Mouse (Mus musculus): ENCODE data around the gene Cbx8. TPM values are rescaled to one million over a fixed set of nuclear protein-coding genes. Genes with fewer than 3 reads are reported as not detected.

Gene Cbx8
- total RNA-seq (2021) = 1 to 10 TPM; 4.4 to 7.6 TPM

GRCm38 (mm10) chr11:119040600-119041324 is at the start of gene Cbx8:
Gene Cbx8 (minus strand): TSS chr11:119040969.
- peak; percentile 99 for DNase-seq (ENCODE audit: low spot score)
- intact Hi-C loops (cut with DNase I) = no loop called here

- DNase-seq (ENCODE audit: low spot score) = no peak
- intact Hi-C loops (cut with DNase I) = no loop called here
These were observed 49.5 kb upstream of the Cbx8 start for GRCm38 (mm10) chr11:119090076-119090960.

GRCm38 (mm10) chr11:119089235-119090075 is 48.7 kb upstream of the Cbx8 start:
- no peak for DNase-seq (ENCODE audit: low spot score)
- intact Hi-C loops (cut with DNase I) = no loop called here

- intact Hi-C loops (cut with DNase I) = no loop called here
- DNase-seq (ENCODE audit: low spot score) = no peak
These were observed 47.8 kb upstream of the Cbx8 start for GRCm38 (mm10) chr11:119088391-119089234.

- intact Hi-C loops (cut with DNase I) = no loop called here
- DNase-seq (ENCODE audit: low spot score) = no peak
These were observed 46.7 kb upstream of the Cbx8 start for GRCm38 (mm10) chr11:119087301-119088082.

- DNase-seq (ENCODE audit: low spot score) = peak; percentile 85
- intact Hi-C loops (cut with DNase I) = no loop called here
These were observed 45.6 kb upstream of the Cbx8 start, which contains the start of gene Cbx4 for GRCm38 (mm10) chr11:119086144-119086971. Gene Cbx4 (minus strand): TSS chr11:119086221.

- peak; percentile 63 for DNase-seq (ENCODE audit: low spot score)
- intact Hi-C loops (cut with DNase I) = no loop called here
These were observed 44.7 kb upstream of the Cbx8 start for GRCm38 (mm10) chr11:119085279-119086062.

- DNase-seq (ENCODE audit: low spot score) = no peak
- intact Hi-C loops (cut with DNase I) = no loop called here
These were observed 43.9 kb upstream of the Cbx8 start for GRCm38 (mm10) chr11:119084446-119085278.

GRCm38 (mm10) chr11:119083724-119084445 is 43.1 kb upstream of the Cbx8 start:
- intact Hi-C loops (cut with DNase I) = loop anchor here (2.0 kb wide), 1 partner anchor 27 kb away; no protein-coding TSS in a partner anchor
- DNase-seq (ENCODE audit: low spot score) = no peak

- DNase-seq (ENCODE audit: low spot score) = no peak
- intact Hi-C loops (cut with DNase I) = loop anchor here (2.0 kb wide), 1 partner anchor 26 kb away; no protein-coding TSS in a partner anchor
These were observed 42.1 kb upstream of the Cbx8 start for GRCm38 (mm10) chr11:119082638-119083599.

GRCm38 (mm10) chr11:119081839-119082637 is 41.3 kb upstream of the Cbx8 start:
- intact Hi-C loops (cut with DNase I) = loop anchor here (2.0 kb wide), 1 partner anchor 25 kb away; no protein-coding TSS in a partner anchor
- no peak for DNase-seq (ENCODE audit: low spot score)

- DNase-seq (ENCODE audit: low spot score) = no peak
- intact Hi-C loops (cut with DNase I) = no loop called here
These were observed 40.5 kb upstream of the Cbx8 start for GRCm38 (mm10) chr11:119081148-119081838.
